Mouse (Mus musculus) liver, embryonic 14.5 days (tissue): ENCODE measurements around the gene Prep. TPM values are rescaled to one million over a fixed set of nuclear protein-coding genes. Genes with fewer than 3 reads are reported as not detected.
A peak's percentile ranks its signal among the peaks of the same experiment; 100 is the strongest.

Source experiments
- ATAC-seq: fragments of 200-750 bp; cut with Nextera tagmentation; 2 replicates; pipeline ENCODE4 v1.8.0; 2017; ENCODE audit warnings: moderate number of reproducible peaks, mild to moderate bottlenecking, moderate library complexity; ENCODE audit not compliant: insufficient read depth
- DNase-seq, 3 experiments: peaks; one replicate each; pipeline ENCODE4 v3.0.0-alpha.2; 2012 to 2013; ENCODE audit warnings: low read depth in 3 of 3, low spot score in 3 of 3
- H3K27ac ChIP-seq: fragments of 300-500 bp; sonication (generic); 2 replicates; pipeline ENCODE4 v1.5.1; 2014; ENCODE audit warnings: moderate library complexity, mild to moderate bottlenecking, control low read depth, inconsistent platforms
- H3K27me3 ChIP-seq: fragments of 300-500 bp; sonication (generic); 2 replicates; pipeline ENCODE4 v1.6.1; 2014; ENCODE audit warnings: mild to moderate bottlenecking, low read length, moderate library complexity; ENCODE audit not compliant: control insufficient read depth, insufficient read depth
- H3K36me3 ChIP-seq: fragments of 300-500 bp; sonication (generic); replicated peaks from 2 replicates; pipeline ENCODE4 v1.6.1; 2014; ENCODE audit warnings: low read depth; ENCODE audit not compliant: control insufficient read depth, insufficient read depth
- H3K4me1 ChIP-seq, 2 experiments: fragments of 200-500 bp in 1 of 2; fragments of 300-500 bp in 1 of 2; sonication (generic) in 1 of 2; replicated peaks; 2 replicates each; pipeline ENCODE4 v1.6.1; 2012 to 2014; ENCODE audit warnings: antibody characterized with exemption in 1 of 2, inconsistent platforms in 1 of 2, low read length in 1 of 2; ENCODE audit not compliant: control insufficient read depth in 2 of 2, insufficient read depth in 2 of 2
- H3K4me2 ChIP-seq: fragments of 300-500 bp; sonication (generic); 2 replicates; pipeline ENCODE4 v1.6.1; 2014; ENCODE audit warnings: low read depth, mild to moderate bottlenecking, control low read depth, moderate library complexity
- H3K4me3 ChIP-seq, 2 experiments: fragments of 200-500 bp in 1 of 2; fragments of 300-500 bp in 1 of 2; sonication (generic) in 1 of 2; 2 replicates each; pipeline ENCODE4 v1.5.1; 2012 to 2014; ENCODE audit warnings: low read depth in 2 of 2, low read length in 2 of 2, mild to moderate bottlenecking in 2 of 2, control low read depth in 1 of 2, inconsistent platforms in 1 of 2, moderate library complexity in 1 of 2; ENCODE audit not compliant: insufficient read depth in 1 of 2
- H3K9ac ChIP-seq: fragments of 300-500 bp; sonication (generic); replicated peaks from 2 replicates; pipeline ENCODE4 v1.6.1; 2014; ENCODE audit warnings: mild to moderate bottlenecking, control low read depth, moderate library complexity
- H3K9me3 ChIP-seq: fragments of 300-500 bp; sonication (generic); 2 replicates; pipeline ENCODE4 v1.6.1; 2016; ENCODE audit warnings: low read length, mixed read lengths; ENCODE audit not compliant: control insufficient read depth
- CTCF ChIP-seq: IDR thresholded peaks from 2 replicates; pipeline ENCODE4 v1.5.1; 2016; ENCODE audit warnings: antibody characterized with exemption, low read depth, control low read depth
- EP300 ChIP-seq: IDR thresholded peaks from 2 replicates; pipeline ENCODE4 v1.6.1; 2016; ENCODE audit warnings: antibody characterized with exemption, low read depth
- WGBS: fragments of 180-500 bp; shearing (Covaris S2); extraction: QIAGEN DNeasy Blood & Tissue Kit; methylation state at CpG from one replicate; pipeline ENCODE4 v1.1.7; 2014; ENCODE audit not compliant: insufficient replicate concordance; 5-methylcytosine and 5-hydroxymethylcytosine counted together
- polyA plus RNA-seq, 2 experiments: library from polyadenylated mRNA; depleted of rRNA in 1 of 2; stranded (reverse) in 1 of 2; unstranded in 1 of 2; fragments of >200 nt; fragmentation: Nextera tagmentation in 1 of 2; extraction: Ambion mirVana in 1 of 2; gene quantifications; 2 replicates each; pipeline versions ENCODE4 v1.2.1 to v1.2.3; 2012 to 2014

Gene Prep
- polyA plus RNA-seq, 2 experiments, result 4.6 to 6.7 TPM

- Histone ChIP-seq H3K27ac (no peak overlapping the region), H3K36me3 (no peaks in the 10 kb centered on the region), H3K4me1 (peaks cover 0 to 3% of the 10 kb centered on the region in 2 experiments; a peak in 1 of 4 replicates), H3K4me3 (no peak overlapping the region), H3K9ac (no peak overlapping the region), H3K9me3 (no peaks in the 10 kb centered on the region), H3K4me2 (no peak overlapping the region), H3K27me3 (no peaks in the 10 kb centered on the region)
- no peak for ATAC-seq
- 74% methylated on average over 10 of the region's 10 CpGs for WGBS
- TF ChIP-seq CTCF (no peak), EP300 (no peak)
- DNase-seq, result no peak
These were observed 46.7 kb upstream of the Prep start for GRCm38 (mm10) chr10:45020291-45020690.

GRCm38 (mm10) chr10:45025184-45025583 is 41.8 kb upstream of the Prep start:
- DNase-seq (no peak), ATAC-seq (no peak)
- H3K9me3 ChIP-seq, result no peaks in the 10 kb centered on the region
- no peaks in the 10 kb centered on the region for H3K4me1 ChIP-seq
- no peak overlapping the region for H3K9ac ChIP-seq
- H3K36me3 ChIP-seq, result no peaks in the 10 kb centered on the region
- no peak overlapping the region for H3K27ac ChIP-seq
- H3K27me3 ChIP-seq, result no peaks in the 10 kb centered on the region
- no peak overlapping the region for H3K4me3 ChIP-seq
- TF ChIP-seq EP300 (no peak), CTCF (no peak)
- H3K4me2 ChIP-seq, result no peak overlapping the region
- WGBS, result 60% methylated on average over 4 of the region's 4 CpGs

DNA sequence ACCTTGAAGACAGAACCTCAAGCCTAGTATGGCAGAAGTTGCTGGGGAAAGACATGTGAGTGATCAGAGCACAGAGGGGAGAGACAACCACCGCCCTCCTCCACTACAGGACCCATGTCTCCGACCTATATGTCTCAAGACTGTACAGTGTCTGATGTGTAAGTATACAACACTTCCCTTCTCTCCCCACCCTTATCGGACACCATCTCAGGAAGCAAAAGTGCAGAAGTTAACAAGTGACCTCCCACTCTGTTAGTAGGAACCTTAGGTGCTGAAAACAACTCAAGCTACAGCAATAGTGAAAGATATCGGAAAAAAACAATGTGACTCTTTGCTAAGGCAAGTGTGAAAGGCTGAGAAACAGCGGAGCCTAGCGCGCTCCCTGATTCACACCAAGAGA is 40.1 kb upstream of the Prep start:
- Histone ChIP-seq H3K9ac (no peak overlapping the region), H3K4me1 (no peaks in the 10 kb centered on the region), H3K4me3 (no peak overlapping the region), H3K27me3 (no peaks in the 10 kb centered on the region), H3K9me3 (no peaks in the 10 kb centered on the region), H3K27ac (no peak overlapping the region), H3K36me3 (no peaks in the 10 kb centered on the region), H3K4me2 (no peak overlapping the region)
- TF ChIP-seq EP300 (no peak), CTCF (no peak)
- ATAC-seq (no peak), DNase-seq (no peak)
- WGBS, result 72% methylated on average over 7 of the region's 7 CpGs

GRCm38 (mm10) chr10:45045268-45045928 is 21.6 kb upstream of the Prep start:
- peak overlapping the region; percentile 26; the same call in 1 of the 2 replicates for H3K4me2 ChIP-seq
- peaks cover 6 to 13% of the 10 kb centered on the region in 2 experiments for H3K4me1 ChIP-seq
- WGBS, result 23% methylated on average over 12 of the region's 12 CpGs
- H3K27ac ChIP-seq, result no peak overlapping the region
- no peak overlapping the region for H3K4me3 ChIP-seq
- H3K36me3 ChIP-seq, result no peaks in the 10 kb centered on the region
- no peak for ATAC-seq
- H3K9ac ChIP-seq, result no peak overlapping the region
- H3K9me3 ChIP-seq, result no peaks in the 10 kb centered on the region
- TF ChIP-seq EP300 (no peak), CTCF (peak; percentile 76)
- DNase-seq, result peak in 1 of 3 experiments; percentile 44
- H3K27me3 ChIP-seq, result no peaks in the 10 kb centered on the region

DNA sequence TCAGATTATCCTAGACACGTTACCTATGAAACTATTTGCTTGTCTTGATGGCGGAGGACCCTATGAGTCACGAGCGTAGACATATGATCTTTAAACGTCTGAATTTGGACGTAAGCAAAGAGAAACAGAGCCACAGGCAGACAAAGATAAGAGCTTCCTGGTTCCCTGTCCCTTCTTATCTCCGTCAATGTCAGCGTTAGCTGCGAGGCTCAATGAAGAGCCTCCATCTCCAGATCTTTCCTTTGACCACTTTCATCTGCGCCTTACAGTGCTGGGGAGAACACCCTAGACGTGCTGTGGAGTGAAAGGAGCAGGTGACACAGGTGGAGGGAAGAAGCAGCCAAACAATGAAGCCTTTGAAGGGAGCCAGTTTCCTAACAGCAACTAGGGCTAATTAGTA is 18.8 kb upstream of the Prep start:
- Histone ChIP-seq H3K36me3 (no peaks in the 10 kb centered on the region), H3K9ac (peak overlapping the region; percentile 15; the same call in 1 of the 2 replicates), H3K27me3 (no peaks in the 10 kb centered on the region), H3K4me3 (peak overlapping the region; percentile 1 to 12; a peak in 1 of 4 replicates), H3K27ac (no peak overlapping the region), H3K4me2 (peak overlapping the region; percentile 55), H3K4me1 (peaks cover 6 to 13% of the 10 kb centered on the region in 2 experiments), H3K9me3 (no peaks in the 10 kb centered on the region)
- under 1% methylated on average over 11 of the region's 11 CpGs for WGBS
- DNase-seq (no peak), ATAC-seq (peak; percentile 72; the same call in 1 of the 2 replicates)
- TF ChIP-seq CTCF, result no peak
- no peak; the same call in 1 of the 2 replicates for TF ChIP-seq EP300
